8 mouse cellular contexts compared by ENCODE assay signal in genomic region chr6:49039470-49040180, GRCm38 (mm10). TPM values are rescaled to one million over a fixed set of nuclear protein-coding genes. Genes with fewer than 3 reads are reported as not detected.
DNase-seq lines count a peak whose midpoint lies in the region; ATAC-seq lines count a peak whose summit lies in the region.

No protein-coding gene starts in this region.

- H3K36me3 ChIP-seq in midbrain, embryonic 16.5 days (ENCODE audit: control insufficient read depth, insufficient read depth, low read length), result no peaks in the 10 kb centered on the region
- no peaks in the 10 kb centered on the region for H3K36me3 ChIP-seq in stomach, embryonic 14.5 days (ENCODE audit: control insufficient read depth, insufficient read depth, low read length)

- H3K4me2 ChIP-seq in midbrain, embryonic 16.5 days (ENCODE audit: low read length), result peak overlapping the region; percentile 49
- peak overlapping the region; percentile 33; the same call in 1 of the 2 replicates for H3K4me2 ChIP-seq in stomach, embryonic 14.5 days (replicated peaks; ENCODE audit: low read depth, low read length)

- H3K27me3 ChIP-seq in midbrain, embryonic 16.5 days (ENCODE audit: control insufficient read depth, insufficient read depth, low read depth, low read length), result peaks cover 5% of the 10 kb centered on the region; the same call in 1 of the 2 replicates
- no peaks in the 10 kb centered on the region for H3K27me3 ChIP-seq in stomach, embryonic 14.5 days (ENCODE audit: control insufficient read depth, insufficient read depth, low read length)

- no peak overlapping the region for H3K9ac ChIP-seq in midbrain, embryonic 16.5 days (ENCODE audit: low read depth, low read length)
- H3K9ac ChIP-seq in stomach, embryonic 14.5 days (replicated peaks; ENCODE audit: low read depth, low read length), result no peak overlapping the region

- DNase-seq in 3134 (ENCODE audit: extremely low read depth, insufficient read length, low spot score), result peak; percentile 50
- peak; percentile 75 for DNase-seq in ZHBTc4 (ENCODE audit: low read depth, low spot score)
- DNase-seq in embryo, embryonic 10 days (ENCODE audit: low spot score), result peak; percentile 81
- peak; percentile 12 for DNase-seq in kidney, adult 11 months
- peak; percentile 62 for DNase-seq in liver

- H3K9me3 ChIP-seq in midbrain, embryonic 16.5 days (replicated peaks; ENCODE audit: control insufficient read depth, low read length, poor library complexity, severe bottlenecking), result no peaks in the 10 kb centered on the region
- H3K9me3 ChIP-seq in stomach, embryonic 14.5 days (ENCODE audit: control insufficient read depth, low read depth, low read length), result no peaks in the 10 kb centered on the region

- H3K4me3 ChIP-seq in midbrain, embryonic 16.5 days (ENCODE audit: low read depth, low read length), result peak overlapping the region; percentile 24
- H3K4me3 ChIP-seq in stomach, embryonic 14.5 days (ENCODE audit: low read depth, low read length), result peak overlapping the region; percentile 26

- H3K27ac ChIP-seq in midbrain, embryonic 16.5 days (ENCODE audit: low read length), result no peak overlapping the region
- H3K27ac ChIP-seq in stomach, embryonic 14.5 days (ENCODE audit: low read length), result no peak overlapping the region

- ATAC-seq in granulocyte monocyte progenitor cell, adult 5-6 weeks (replicated peaks; ENCODE audit: poor library complexity, severe bottlenecking), result peak; percentile 47
- peak; percentile 68; the same call in 1 of the 2 replicates for ATAC-seq in midbrain, embryonic 16.5 days
- ATAC-seq in stomach, embryonic 14.5 days (ENCODE audit: insufficient number of reproducible peaks, insufficient read depth, low FRiP score, low read depth), result no peak

- peaks cover 4% of the 10 kb centered on the region; the same call in 1 of the 2 replicates for H3K4me1 ChIP-seq in midbrain, embryonic 16.5 days (ENCODE audit: control insufficient read depth, insufficient read depth, low read length)
- H3K4me1 ChIP-seq in stomach, embryonic 14.5 days (ENCODE audit: control insufficient read depth, insufficient read depth, low read length), result no peaks in the 10 kb centered on the region

- WGBS in midbrain, embryonic 16.5 days, result 9% methylated on average over 18 of the region's 18 CpGs
- 12% methylated on average over 18 of the region's 18 CpGs for WGBS in stomach, embryonic 14.5 days

RNA-seq across cellular contexts. Expression of gene Gpnmb, which starts 3.3 kb away (rescaled TPM):
- 2.5 TPM in 1 of 2 replicates, not detected in the other for total RNA-seq in granulocyte monocyte progenitor cell, adult 5-6 weeks (2014; fragmentation: Nextera tagmentation)
- 0.26 TPM in 1 of 2 replicates, not detected in the other for total RNA-seq in granulocyte monocyte progenitor cell, adult 5-6 weeks (2017)
- 0.63 and 0.70 TPM in 2 replicates for polyA plus RNA-seq in midbrain, embryonic 16.5 days (2015; fragmentation: Nextera tagmentation; extraction: Ambion mirVana)
- 0.31 and 0.45 TPM in 2 replicates for polyA plus RNA-seq in stomach, embryonic 14.5 days (2014; fragmentation: Nextera tagmentation; extraction: Ambion mirVana)

RNA-seq across cellular contexts. Expression of gene Malsu1, which starts 34.0 kb away (rescaled TPM):
- total RNA-seq in granulocyte monocyte progenitor cell, adult 5-6 weeks (2014; fragmentation: Nextera tagmentation), result 30.3 and 42.4 TPM in 2 replicates
- total RNA-seq in granulocyte monocyte progenitor cell, adult 5-6 weeks (2017), result 14.2 and 23.8 TPM in 2 replicates
- 61.6 and 69.4 TPM in 2 replicates for polyA plus RNA-seq in midbrain, embryonic 16.5 days (2015; fragmentation: Nextera tagmentation; extraction: Ambion mirVana)
- polyA plus RNA-seq in stomach, embryonic 14.5 days (2014; fragmentation: Nextera tagmentation; extraction: Ambion mirVana), result 73.1 and 75.8 TPM in 2 replicates

RNA-seq across cellular contexts. Expression of gene Svs1, which starts 53.0 kb away (rescaled TPM):
- total RNA-seq in granulocyte monocyte progenitor cell, adult 5-6 weeks (2014; fragmentation: Nextera tagmentation), result not detected in 2 replicates
- total RNA-seq in granulocyte monocyte progenitor cell, adult 5-6 weeks (2017), result not detected in 2 replicates
- not detected in 2 replicates for polyA plus RNA-seq in midbrain, embryonic 16.5 days (2015; fragmentation: Nextera tagmentation; extraction: Ambion mirVana)
- not detected in 2 replicates for polyA plus RNA-seq in stomach, embryonic 14.5 days (2014; fragmentation: Nextera tagmentation; extraction: Ambion mirVana)

Comparison
In these comparisons a context has a peak if more than half of its experiments do, and no peak if none do; other contexts are left out.
1. DNase-seq: peak in every context shown above with its lines; median percentile 81 in embryo, embryonic 10 days; 75 in ZHBTc4; 62 in liver; 50 in 3134; 12 in kidney, adult 11 months.